Mouse (Mus musculus): Measurements from ENCODE around the gene Sgcd. TPM values are rescaled to one million over a fixed set of nuclear protein-coding genes. Genes with fewer than 3 reads are reported as not detected.

Gene Sgcd
- polyA plus RNA-seq, 1 experiment from 2014 or later, result 3.7 TPM

DNA sequence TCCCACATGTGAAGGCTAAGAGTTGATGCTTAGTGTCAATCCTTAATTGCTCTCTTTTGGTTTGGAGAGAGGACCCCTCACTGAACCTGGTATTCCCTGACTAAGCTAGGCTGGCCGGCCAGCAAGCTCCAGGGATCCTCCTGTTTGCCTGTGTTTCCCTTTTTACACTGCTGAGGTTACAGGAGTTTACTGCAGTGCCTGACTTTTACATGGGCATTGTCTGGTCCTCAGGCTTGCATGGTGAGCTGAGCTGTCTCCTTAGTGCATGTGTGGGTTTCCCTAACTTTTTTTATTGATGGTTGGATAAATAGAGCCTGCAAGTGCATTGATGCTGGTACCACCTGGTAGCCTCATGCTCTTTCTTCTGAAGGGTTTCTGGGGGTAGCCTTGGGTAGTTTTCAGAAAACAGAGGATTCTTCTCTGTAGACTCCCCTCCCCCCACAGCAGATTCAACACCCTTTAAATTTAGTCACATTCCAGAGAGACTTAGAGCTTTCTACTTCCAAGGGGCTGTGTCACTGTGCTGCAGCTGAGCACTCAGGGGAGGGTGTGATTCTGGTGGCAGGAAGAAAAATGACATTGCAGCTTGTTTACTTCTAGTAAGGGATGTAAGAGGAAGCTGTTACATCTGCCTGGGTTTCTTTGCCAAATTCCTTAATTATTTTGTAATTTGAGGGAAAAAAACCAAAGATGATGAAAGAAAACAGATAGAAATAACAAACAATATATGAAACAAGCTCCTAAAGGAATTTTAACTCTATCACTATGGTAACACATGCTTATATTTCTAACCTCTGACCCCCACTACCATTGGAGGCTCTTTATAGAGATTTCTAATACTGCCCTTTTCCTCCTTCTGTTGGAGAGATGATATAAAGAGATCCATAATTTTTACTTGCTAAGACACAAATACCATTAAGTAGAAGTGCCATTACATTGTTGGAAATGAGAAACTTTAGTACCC lies 831.8 kb downstream of the Sgcd start:
- 43% methylated on average over 1 of the region's 1 CpGs for WGBS
- 0 out of 2 replicates have a peak, but pooled peaks have one; percentile 28 for ATAC-seq
- no peak overlapping the region for H3K4me3 ChIP-seq (replicated peaks; ENCODE audit: low read length)
- H3K27ac ChIP-seq (ENCODE audit: low read length), result no peak overlapping the region
- no peak overlapping the region for H3K9ac ChIP-seq (replicated peaks; ENCODE audit: low read depth, low read length)
- no peaks in the 10 kb centered on the region for H3K4me1 ChIP-seq (replicated peaks; ENCODE audit: control insufficient read depth, insufficient read depth, low read length)
- no peaks in the 10 kb centered on the region for H3K27me3 ChIP-seq (replicated peaks; ENCODE audit: control insufficient read depth, insufficient read depth, low read length)
- no peak overlapping the region for H3K4me2 ChIP-seq (ENCODE audit: low read length)
- no peaks in the 10 kb centered on the region for H3K9me3 ChIP-seq (ENCODE audit: control insufficient read depth, low read length)
- H3K36me3 ChIP-seq (ENCODE audit: control insufficient read depth, insufficient read depth), result no peaks in the 10 kb centered on the region

DNA sequence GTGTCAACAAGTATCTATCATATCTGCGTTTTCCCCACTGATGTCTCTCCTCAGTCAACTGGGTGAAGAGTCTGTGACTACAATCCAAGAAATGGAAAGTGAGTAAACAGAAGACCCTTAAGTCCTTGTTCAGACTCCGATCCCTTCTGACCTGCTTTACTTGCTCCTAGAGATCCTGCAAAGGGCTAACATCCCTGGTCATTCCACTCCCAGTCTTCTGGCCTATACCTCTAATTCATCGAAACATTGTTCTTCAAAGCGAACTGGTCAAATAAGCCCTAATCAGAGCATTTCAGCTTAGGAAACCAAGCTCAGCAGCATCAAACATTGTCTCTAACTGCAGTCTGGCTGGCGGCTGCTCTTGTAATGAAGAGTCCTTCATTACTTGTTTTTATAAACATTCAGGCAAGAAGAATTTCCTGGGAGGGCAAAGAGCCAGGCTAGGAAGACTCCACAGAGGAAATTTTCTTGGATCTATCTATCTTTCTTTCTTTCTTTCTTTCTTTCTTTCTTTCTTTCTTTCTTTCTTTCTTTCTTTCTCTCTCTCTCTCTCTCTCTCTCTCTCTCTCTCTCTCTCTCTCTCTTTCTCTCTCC lies 833.8 kb downstream of the Sgcd start:
- no peak overlapping the region for H3K4me3 ChIP-seq (replicated peaks; ENCODE audit: low read length)
- WGBS, result 90% methylated on average over 5 of the region's 5 CpGs
- ATAC-seq, result no peak

DNA sequence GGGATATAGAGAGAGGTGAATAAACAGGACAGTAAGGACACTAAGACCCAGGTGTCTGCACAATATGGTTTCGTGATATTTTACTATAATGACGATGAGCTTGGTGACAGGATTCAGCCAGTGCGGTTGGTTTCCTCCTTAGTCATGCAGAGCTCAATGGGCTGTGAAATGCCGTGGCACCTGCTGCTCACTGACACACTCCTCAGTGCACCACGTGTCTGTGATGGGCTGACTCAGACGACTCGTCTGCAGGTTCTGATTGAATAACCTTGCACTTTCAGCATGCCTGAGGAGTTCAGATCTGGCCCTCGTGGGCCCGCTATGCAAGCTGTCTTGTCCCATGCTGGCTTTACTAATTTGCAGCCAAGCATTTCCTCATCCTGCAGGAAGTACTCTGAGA lies 839.2 kb downstream of the Sgcd start:
- Histone ChIP-seq H3K9me3 (ENCODE audit: control insufficient read depth, low read length) (no peaks in the 10 kb centered on the region), H3K4me2 (ENCODE audit: low read length) (no peak overlapping the region), H3K27ac (ENCODE audit: low read length) (no peak overlapping the region), H3K4me1 (replicated peaks; ENCODE audit: control insufficient read depth, insufficient read depth, low read length) (no peaks in the 10 kb centered on the region), H3K9ac (replicated peaks; ENCODE audit: low read depth, low read length) (no peak overlapping the region), H3K27me3 (replicated peaks; ENCODE audit: control insufficient read depth, insufficient read depth, low read length) (no peaks in the 10 kb centered on the region), H3K36me3 (ENCODE audit: control insufficient read depth, insufficient read depth) (no peaks in the 10 kb centered on the region), H3K4me3 (replicated peaks; ENCODE audit: low read length) (no peak overlapping the region)
- no peak for ATAC-seq
- WGBS, result 72% methylated on average over 9 of the region's 9 CpGs

More for the DNA sequence above, 833.8 kb downstream of the Sgcd start:
- H3K4me2 ChIP-seq (ENCODE audit: low read length), result no peak overlapping the region
- no peaks in the 10 kb centered on the region for H3K9me3 ChIP-seq (ENCODE audit: control insufficient read depth, low read length)
- H3K27ac ChIP-seq (ENCODE audit: low read length), result no peak overlapping the region
- H3K27me3 ChIP-seq (replicated peaks; ENCODE audit: control insufficient read depth, insufficient read depth, low read length), result no peaks in the 10 kb centered on the region
- H3K4me1 ChIP-seq (replicated peaks; ENCODE audit: control insufficient read depth, insufficient read depth, low read length), result no peaks in the 10 kb centered on the region
- H3K9ac ChIP-seq (replicated peaks; ENCODE audit: low read depth, low read length), result no peak overlapping the region
- no peaks in the 10 kb centered on the region for H3K36me3 ChIP-seq (ENCODE audit: control insufficient read depth, insufficient read depth)

DNA sequence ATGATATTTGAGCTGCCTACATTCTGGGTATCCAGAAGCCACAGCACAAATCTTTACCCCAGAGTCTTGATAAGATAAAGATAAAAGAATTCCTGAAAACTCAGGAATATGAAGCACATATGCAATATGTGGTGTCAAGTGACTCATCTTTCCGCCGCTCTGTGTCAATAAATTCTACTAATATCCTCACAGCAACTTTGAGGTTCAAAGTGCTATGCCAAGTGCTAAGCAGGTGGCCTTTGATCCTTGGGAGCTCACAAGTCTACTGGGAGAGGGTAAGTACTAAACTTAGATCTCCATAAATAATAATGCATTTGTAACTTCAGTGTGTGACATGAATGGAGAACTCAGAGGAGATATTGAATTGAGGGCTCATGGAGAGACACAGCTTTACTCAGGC lies 848.9 kb downstream of the Sgcd start:
- no peak overlapping the region for H3K27ac ChIP-seq (ENCODE audit: low read length)
- H3K27me3 ChIP-seq (replicated peaks; ENCODE audit: control insufficient read depth, insufficient read depth, low read length), result no peaks in the 10 kb centered on the region
- no peaks in the 10 kb centered on the region for H3K4me1 ChIP-seq (replicated peaks; ENCODE audit: control insufficient read depth, insufficient read depth, low read length)
- H3K4me2 ChIP-seq (ENCODE audit: low read length), result no peak overlapping the region
- ATAC-seq, result no peak
- H3K9ac ChIP-seq (replicated peaks; ENCODE audit: low read depth, low read length), result no peak overlapping the region
- 89% methylated on average over 2 of the region's 2 CpGs for WGBS
- no peaks in the 10 kb centered on the region for H3K36me3 ChIP-seq (ENCODE audit: control insufficient read depth, insufficient read depth)
- no peaks in the 10 kb centered on the region for H3K9me3 ChIP-seq (ENCODE audit: control insufficient read depth, low read length)
- H3K4me3 ChIP-seq (replicated peaks; ENCODE audit: low read length), result no peak overlapping the region

DNA sequence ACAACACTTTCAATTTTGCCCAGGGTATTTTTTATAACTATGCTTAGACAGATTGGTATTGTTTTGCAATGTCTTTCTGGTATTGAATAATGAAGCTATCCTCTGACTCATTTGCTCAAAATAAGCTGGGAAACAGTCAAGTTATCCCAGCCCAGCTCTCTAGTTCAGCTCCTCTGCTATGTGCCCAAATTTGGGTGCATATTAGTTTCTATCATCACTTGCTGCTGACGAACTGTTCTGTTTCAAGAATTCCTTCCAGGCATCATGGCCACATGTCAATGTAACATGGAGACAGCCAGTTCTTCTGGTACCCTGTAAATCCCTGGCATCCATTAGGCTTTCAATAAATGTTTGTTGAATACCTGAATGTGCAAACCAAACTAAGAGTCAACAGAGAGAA lies 849.5 kb downstream of the Sgcd start:
- WGBS, result 75% methylated on average over 1 of the region's 1 CpGs
- no peak for ATAC-seq
- no peaks in the 10 kb centered on the region for H3K9me3 ChIP-seq (ENCODE audit: control insufficient read depth, low read length)
- H3K4me3 ChIP-seq (replicated peaks; ENCODE audit: low read length), result no peak overlapping the region
- H3K9ac ChIP-seq (replicated peaks; ENCODE audit: low read depth, low read length), result no peak overlapping the region
- no peaks in the 10 kb centered on the region for H3K27me3 ChIP-seq (replicated peaks; ENCODE audit: control insufficient read depth, insufficient read depth, low read length)
- no peaks in the 10 kb centered on the region for H3K36me3 ChIP-seq (ENCODE audit: control insufficient read depth, insufficient read depth)
- H3K4me1 ChIP-seq (replicated peaks; ENCODE audit: control insufficient read depth, insufficient read depth, low read length), result no peaks in the 10 kb centered on the region
- H3K27ac ChIP-seq (ENCODE audit: low read length), result no peak overlapping the region
- no peak overlapping the region for H3K4me2 ChIP-seq (ENCODE audit: low read length)

DNA sequence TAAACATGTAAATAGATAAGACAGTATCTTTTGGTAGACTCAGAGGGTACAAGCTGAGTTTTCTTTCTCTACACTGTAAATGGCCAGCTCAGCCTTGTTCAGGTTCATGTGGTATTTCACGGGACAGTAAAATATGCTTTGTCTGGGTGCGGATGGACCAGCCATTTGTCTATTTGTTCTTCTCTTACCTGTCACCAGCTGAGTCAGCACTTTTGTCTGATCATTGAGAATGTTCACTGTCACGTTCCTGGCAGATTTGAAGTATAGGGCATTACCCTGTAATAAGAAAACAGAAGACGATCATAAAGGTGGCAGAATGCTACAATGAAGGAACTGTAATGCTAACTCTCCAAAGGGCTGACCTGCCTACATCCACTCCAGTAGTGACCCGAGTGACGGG lies 856.4 kb downstream of the Sgcd start:
- H3K27me3 ChIP-seq (replicated peaks; ENCODE audit: control insufficient read depth, insufficient read depth, low read length), result no peaks in the 10 kb centered on the region
- no peak for ATAC-seq

DNA sequence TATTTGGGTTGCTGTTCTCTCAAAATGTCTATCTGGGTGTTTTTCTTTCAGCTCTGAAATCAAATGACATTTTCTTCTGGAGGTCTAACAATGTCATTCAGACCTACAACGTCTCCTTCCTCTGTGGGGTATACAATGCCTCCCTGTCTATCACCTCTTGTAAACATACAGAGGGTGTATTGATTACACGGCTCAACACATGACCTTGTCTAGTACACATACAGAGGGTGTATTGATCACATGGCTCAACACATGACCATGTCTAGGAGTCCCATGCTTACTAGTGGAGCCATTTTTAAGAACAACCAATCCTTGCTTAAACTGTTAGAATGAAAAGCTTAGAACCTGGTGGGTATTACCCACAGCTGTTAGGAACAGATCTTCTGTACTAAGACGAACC lies 858.3 kb downstream of the Sgcd start:
- no peaks in the 10 kb centered on the region for H3K36me3 ChIP-seq (ENCODE audit: control insufficient read depth, insufficient read depth)
- no peak overlapping the region for H3K4me2 ChIP-seq (ENCODE audit: low read length)
- H3K27me3 ChIP-seq (replicated peaks; ENCODE audit: control insufficient read depth, insufficient read depth, low read length), result no peaks in the 10 kb centered on the region
- H3K4me3 ChIP-seq (replicated peaks; ENCODE audit: low read length), result no peak overlapping the region
- H3K4me1 ChIP-seq (replicated peaks; ENCODE audit: control insufficient read depth, insufficient read depth, low read length), result 0 out of 2 replicates have a peak, but pooled peaks cover 3% of the 10 kb centered on the region
- no peak for ATAC-seq
- H3K9me3 ChIP-seq (ENCODE audit: control insufficient read depth, low read length), result no peaks in the 10 kb centered on the region
- H3K27ac ChIP-seq (ENCODE audit: low read length), result no peak overlapping the region
- H3K9ac ChIP-seq (replicated peaks; ENCODE audit: low read depth, low read length), result no peak overlapping the region
- WGBS, result 70% methylated on average over 3 of the region's 3 CpGs

More for the DNA sequence above, 856.4 kb downstream of the Sgcd start:
- H3K9me3 ChIP-seq (ENCODE audit: control insufficient read depth, low read length), result no peaks in the 10 kb centered on the region
- no peak overlapping the region for H3K4me3 ChIP-seq (replicated peaks; ENCODE audit: low read length)
- H3K27ac ChIP-seq (ENCODE audit: low read length), result no peak overlapping the region
- no peak overlapping the region for H3K4me2 ChIP-seq (ENCODE audit: low read length)
- WGBS, result 93% methylated on average over 6 of the region's 6 CpGs
- H3K36me3 ChIP-seq (ENCODE audit: control insufficient read depth, insufficient read depth), result no peaks in the 10 kb centered on the region
- no peak overlapping the region for H3K9ac ChIP-seq (replicated peaks; ENCODE audit: low read depth, low read length)
- no peaks in the 10 kb centered on the region for H3K4me1 ChIP-seq (replicated peaks; ENCODE audit: control insufficient read depth, insufficient read depth, low read length)

DNA sequence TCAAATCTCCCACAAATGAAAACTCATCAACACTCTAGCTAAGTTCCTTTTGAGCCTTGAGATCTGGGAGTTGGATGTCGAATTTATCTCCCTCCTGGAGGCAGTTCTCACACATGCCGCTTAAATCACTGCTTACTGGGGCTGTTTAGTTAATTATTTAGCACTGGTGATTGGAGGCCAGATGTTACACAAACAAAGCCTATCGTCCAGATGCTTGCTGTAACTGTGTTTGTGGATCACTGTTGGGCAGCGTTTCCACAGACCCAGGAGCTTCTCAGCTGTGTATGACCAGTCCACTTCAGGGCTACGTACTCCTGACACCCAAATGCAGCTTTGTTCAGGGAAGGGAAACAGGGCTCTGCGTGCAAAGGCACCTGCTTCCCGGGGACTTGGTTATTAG lies 858.8 kb downstream of the Sgcd start:
- no peak overlapping the region for H3K4me2 ChIP-seq (ENCODE audit: low read length)
- no peaks in the 10 kb centered on the region for H3K27me3 ChIP-seq (replicated peaks; ENCODE audit: control insufficient read depth, insufficient read depth, low read length)
- H3K4me1 ChIP-seq (replicated peaks; ENCODE audit: control insufficient read depth, insufficient read depth, low read length), result 0 out of 2 replicates have a peak, but pooled peaks cover 3% of the 10 kb centered on the region
- WGBS, result 72% methylated on average over 7 of the region's 7 CpGs
- H3K36me3 ChIP-seq (ENCODE audit: control insufficient read depth, insufficient read depth), result no peaks in the 10 kb centered on the region
- H3K9ac ChIP-seq (replicated peaks; ENCODE audit: low read depth, low read length), result no peak overlapping the region
- no peak overlapping the region for H3K27ac ChIP-seq (ENCODE audit: low read length)
- H3K9me3 ChIP-seq (ENCODE audit: control insufficient read depth, low read length), result no peaks in the 10 kb centered on the region
- ATAC-seq, result no peak
- no peak overlapping the region for H3K4me3 ChIP-seq (replicated peaks; ENCODE audit: low read length)

DNA sequence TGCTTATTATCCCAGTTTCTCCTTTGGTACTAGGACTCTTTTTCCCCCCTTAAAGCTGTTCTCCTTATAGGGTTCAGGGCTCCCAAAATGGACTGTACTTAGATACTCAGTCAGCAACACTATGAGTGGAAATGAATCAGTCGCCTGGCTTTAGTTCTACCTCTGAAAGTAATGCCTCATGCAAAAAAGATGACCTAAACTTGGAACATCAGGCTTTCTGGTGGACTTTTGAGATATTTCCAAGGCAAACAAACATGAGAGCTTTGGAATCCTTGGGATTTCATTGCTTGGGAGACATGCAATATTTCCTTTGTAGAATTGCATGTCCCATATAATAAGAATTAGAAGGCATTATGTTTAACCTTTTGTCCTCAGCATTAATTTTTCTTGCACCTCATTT lies 859.6 kb downstream of the Sgcd start:
- no peak for ATAC-seq
- Histone ChIP-seq H3K27ac (ENCODE audit: low read length) (no peak overlapping the region), H3K4me1 (replicated peaks; ENCODE audit: control insufficient read depth, insufficient read depth, low read length) (0 out of 2 replicates have a peak, but pooled peaks cover 3% of the 10 kb centered on the region), H3K36me3 (ENCODE audit: control insufficient read depth, insufficient read depth) (no peaks in the 10 kb centered on the region), H3K9ac (replicated peaks; ENCODE audit: low read depth, low read length) (no peak overlapping the region), H3K27me3 (replicated peaks; ENCODE audit: control insufficient read depth, insufficient read depth, low read length) (no peaks in the 10 kb centered on the region), H3K9me3 (ENCODE audit: control insufficient read depth, low read length) (no peaks in the 10 kb centered on the region), H3K4me2 (ENCODE audit: low read length) (no peak overlapping the region), H3K4me3 (replicated peaks; ENCODE audit: low read length) (no peak overlapping the region)
- WGBS, result 90% methylated on average over 1 of the region's 1 CpGs

All from forebrain, embryonic 16.5 days (tissue).